Mouse (Mus musculus) layer of hippocampus, adult 8-10 months (tissue): ENCODE measurements around the gene Mib2. TPM values are rescaled to one million over a fixed set of nuclear protein-coding genes. Genes with fewer than 3 reads are reported as not detected.
A peak's percentile ranks its signal among the peaks of the same experiment; 100 is the strongest.

Experiments
- DNase-seq, 2 experiments: peaks; one replicate each; pipeline ENCODE4 v3.0.0; 2022; ENCODE audit warnings: low spot score in 2 of 2
- total RNA-seq, 4 experiments: library from RNA; stranded (reverse); gene quantifications; 2 replicates each; pipeline ENCODE4 v1.2.4; 2022

Gene Mib2
- total RNA-seq, 4 experiments from 2014 or later: 101 to 122 (median 113) TPM

DNA sequence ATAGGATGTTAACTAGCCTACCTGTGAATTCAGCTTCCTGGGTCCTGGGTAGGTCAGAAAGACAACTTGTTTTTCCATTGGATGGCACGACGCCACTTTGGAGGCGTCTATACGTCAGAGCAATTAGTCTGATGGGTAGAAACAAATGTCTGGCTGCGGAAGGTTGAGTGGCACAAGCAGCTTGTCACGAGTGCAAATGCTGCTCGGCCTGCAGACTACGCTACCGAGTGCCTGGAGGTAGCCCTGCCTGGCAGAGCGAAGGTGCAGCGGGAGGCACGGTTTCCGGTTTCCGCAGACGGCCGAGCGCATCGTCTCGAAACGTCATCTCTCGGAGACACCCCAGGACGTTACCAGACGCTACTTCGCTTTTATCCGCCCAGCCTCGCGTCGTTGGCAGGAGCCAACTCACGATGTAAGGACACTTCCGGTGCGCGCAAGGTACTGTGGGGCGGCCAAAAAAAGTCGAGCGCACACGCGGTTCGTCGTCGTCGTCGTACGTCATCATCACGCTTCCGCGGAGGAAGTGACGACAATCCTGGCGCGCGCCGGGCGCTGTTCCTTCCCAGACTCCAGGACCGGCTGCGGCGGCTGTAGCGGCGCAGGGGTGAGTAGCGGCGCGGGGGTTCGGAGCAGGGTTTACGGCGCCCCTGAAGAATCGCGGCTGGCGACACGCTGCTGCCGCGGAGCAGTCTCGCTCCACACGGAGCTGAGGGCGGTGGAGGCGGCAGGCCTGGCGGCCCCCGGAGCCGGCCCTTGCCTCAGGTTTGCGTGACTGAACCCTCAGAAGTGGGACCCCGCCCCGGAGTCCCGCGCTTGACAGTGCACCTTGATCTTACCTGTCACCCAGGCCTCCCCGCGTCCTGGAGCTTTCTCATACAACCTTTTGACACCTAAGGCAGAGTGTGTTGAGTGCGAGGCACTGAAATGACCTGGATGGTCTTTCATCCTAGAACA, 44.4 kb downstream of the Mib2 start, which contains the start of gene Cdk11b:
TSS of gene Cdk11b (plus strand) at position 517 of the 954 bp plus-strand sequence.
- peak; percentile 96 to 97 for DNase-seq

DNA sequence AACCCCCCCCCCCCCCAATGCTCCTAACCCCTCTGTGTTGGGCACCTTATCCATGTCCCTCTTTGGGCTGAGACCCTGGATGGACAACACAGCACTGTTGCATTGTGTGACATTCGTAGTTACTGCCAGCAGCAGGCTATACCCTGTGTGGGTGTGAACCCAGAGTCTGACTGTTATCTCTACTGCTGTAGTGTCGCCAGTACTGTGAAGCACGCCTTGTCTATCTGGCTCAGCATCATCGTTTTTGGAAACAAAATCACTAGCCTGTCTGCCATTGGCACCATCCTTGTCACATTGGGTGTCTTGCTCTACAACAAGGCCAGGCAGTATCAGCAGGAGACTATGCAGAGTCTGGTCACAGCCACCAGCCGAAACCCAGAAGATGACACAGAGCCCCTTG, 50.7 kb downstream of the Mib2 start:
- DNase-seq: no peak

GRCm38 (mm10) chr4:155613264-155613663, 55.7 kb downstream of the Mib2 start:
- DNase-seq: no peak

- DNase-seq: no peak
Measured at GRCm38 (mm10) chr4:155611860-155612259, 57.1 kb downstream of the Mib2 start.

DNA sequence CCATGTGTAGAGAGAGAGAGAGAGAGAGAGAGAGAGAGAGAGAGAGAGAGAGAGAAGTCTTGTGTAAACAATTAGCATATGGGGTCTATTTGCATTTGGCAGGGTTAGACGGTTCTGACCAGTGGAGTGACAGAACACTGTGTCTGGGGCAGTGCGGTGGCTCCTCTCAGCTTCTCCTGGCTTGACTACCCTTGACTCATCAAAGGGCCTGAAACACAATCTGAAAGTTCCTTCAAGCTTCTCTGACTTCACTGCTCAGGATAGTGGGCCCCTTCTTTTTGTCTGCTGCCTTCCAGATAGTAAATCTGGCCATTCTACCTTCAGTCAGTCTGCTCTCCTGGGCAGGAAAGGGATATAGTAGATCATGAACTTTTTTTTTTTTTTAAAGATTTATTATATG, 62.2 kb downstream of the Mib2 start:
- no peak for DNase-seq

- DNase-seq: no peak
Measured at GRCm38 (mm10) chr4:155605132-155605531, 63.9 kb downstream of the Mib2 start.

Other genes starting within 250 kb of the Mib2 start
- 1 to 10 TPM; 1.9 to 4.0 (median 3.0) TPM for gene Tmem52, start 200.1 kb downstream of the Mib2 start, total RNA-seq
- 100 to 1,000 TPM; 649 to 753 (median 695) TPM for gene Gnb1, start 177.8 kb downstream of the Mib2 start, total RNA-seq
- 10 to 100 TPM; 52.2 to 69.2 (median 59.6) TPM for gene Nadk, start 106.8 kb downstream of the Mib2 start, total RNA-seq
- 10 to 100 TPM; 36.1 to 48.6 (median 42.5) TPM for gene Slc35e2, start 67.8 kb downstream of the Mib2 start, total RNA-seq
- gene Cdk11b, start 44.3 kb downstream of the Mib2 start, total RNA-seq: 10 to 100 TPM; 42.1 to 54.8 (median 46.9) TPM
- gene Gm10563, start 23.8 kb downstream of the Mib2 start, total RNA-seq: not detected
- gene Mmp23, start 15.8 kb downstream of the Mib2 start, total RNA-seq: 1 to 10 TPM; 2.8 to 5.0 (median 3.5) TPM
- 10 to 100 TPM; 22.6 to 30.6 (median 26.6) TPM for gene Fndc10, start 25.1 kb upstream of the Mib2 start, total RNA-seq
- gene Ssu72, start 35.6 kb upstream of the Mib2 start, total RNA-seq: 10 to 100 TPM; 86.8 to 99.4 (median 88.9) TPM
- 10 to 100 TPM; 32.7 to 35.8 (median 34.4) TPM for gene Tmem240, start 65.6 kb upstream of the Mib2 start, total RNA-seq
- gene Atad3a, start 91.9 kb upstream of the Mib2 start, total RNA-seq: 10 to 100 TPM; 62.3 to 79.7 (median 65.0) TPM
- 10 to 100 TPM; 13.3 to 14.9 (median 14.2) TPM for gene Vwa1, start 105.5 kb upstream of the Mib2 start, total RNA-seq
- gene Tmem88b, start 116.7 kb upstream of the Mib2 start, total RNA-seq: 10 to 100 TPM; 30.2 to 36.9 (median 34.5) TPM
- gene Ankrd65, start 121.2 kb upstream of the Mib2 start, total RNA-seq: not detected
- 10 to 100 TPM; 74.2 to 85.2 (median 78.2) TPM for gene Mrpl20, start 133.7 kb upstream of the Mib2 start, total RNA-seq
- 100 to 1,000 TPM in 1 of 4 experiments, 10 to 100 TPM in 3; 69.6 to 104 (median 79.7) TPM for gene Ccnl2, start 143.3 kb upstream of the Mib2 start, total RNA-seq
- gene Aurkaip1, start 162.1 kb upstream of the Mib2 start, total RNA-seq: 100 to 1,000 TPM in 1 of 4 experiments, 10 to 100 TPM in 3; 95.2 to 103 (median 97.9) TPM
- gene Mxra8, start 170.5 kb upstream of the Mib2 start, total RNA-seq: 10 to 100 TPM in 2 of 4 experiments, 1 to 10 TPM in 2; 7.4 to 10.9 (median 9.6) TPM
- gene Dvl1, start 178.2 kb upstream of the Mib2 start, total RNA-seq: 10 to 100 TPM; 71.0 to 91.3 (median 82.6) TPM
- under 1 TPM; 0.25 to 0.32 (median 0.31) TPM for gene Tas1r3, start 194.2 kb upstream of the Mib2 start, total RNA-seq
- 10 to 100 TPM; 27.8 to 41.9 (median 29.5) TPM for gene Cptp, start 200.2 kb upstream of the Mib2 start, total RNA-seq
- gene Ints11, start 200.3 kb upstream of the Mib2 start, total RNA-seq: 10 to 100 TPM; 30.5 to 40.2 (median 35.9) TPM
- gene Pusl1, start 222.6 kb upstream of the Mib2 start, total RNA-seq: 10 to 100 TPM; 54.8 to 64.2 (median 57.7) TPM
- gene Acap3, start 222.6 kb upstream of the Mib2 start, total RNA-seq: 100 to 1,000 TPM; 116 to 124 (median 120) TPM